Mouse (Mus musculus): Measurements from ENCODE around the gene Gm45808.
A peak's percentile ranks its signal among the peaks of the same experiment; 100 is the strongest.

- no peak for TF ChIP-seq CTCF (IDR thresholded peaks at IDR 0.05; ENCODE audit: borderline replicate concordance, insufficient read depth, low read length)
- TF ChIP-seq POLR2A (IDR thresholded peaks at IDR 0.05; ENCODE audit: low read depth, low read length) = 0 out of 2 replicates have a peak, but pooled peaks have one; percentile 28
Observed at GRCm38 (mm10) chr7:45530643-45531042, 44.0 kb upstream of the Gm45808 start.

Measured in embryonic fibroblast, embryonic 13.5 days (primary cell).